Mouse (Mus musculus) heart, postnatal 0 days (tissue): Measurements from ENCODE around the gene Cep350.

ENCODE experiments used
- CTCF ChIP-seq: IDR thresholded peaks from 2 replicates; pipeline ENCODE4 v1.5.1; 2016; ENCODE audit warnings: antibody characterized with exemption, control low read depth, low read depth
- EP300 ChIP-seq: IDR thresholded peaks from 2 replicates; pipeline ENCODE4 v1.6.1; 2016; ENCODE audit warnings: antibody characterized with exemption, low read depth

DNA sequence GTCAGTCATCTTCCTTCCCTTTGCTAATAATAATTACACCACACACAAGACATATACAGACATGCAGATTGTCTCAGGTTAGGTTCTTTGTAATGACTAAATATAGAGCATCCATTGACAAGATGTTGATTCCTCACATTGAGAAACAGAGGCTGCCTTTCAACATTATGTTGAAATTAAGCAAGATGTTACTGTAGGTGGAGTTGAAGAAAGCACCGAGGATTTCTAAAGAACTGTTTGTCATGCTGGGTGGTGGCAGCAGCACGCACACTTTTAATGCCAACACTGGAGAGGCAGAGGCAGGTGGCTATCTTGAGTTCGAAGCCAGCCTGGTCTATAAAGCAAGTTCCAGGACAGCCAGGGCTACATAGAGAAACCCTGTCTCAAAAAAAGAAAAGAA lies 141.1 kb downstream of the Cep350 start:
- TF ChIP-seq CTCF = no peak
- no peak for TF ChIP-seq EP300
